Mouse (Mus musculus) Patski (cell line): Measurements from ENCODE around the gene Mecom. TPM values are rescaled to one million over a fixed set of nuclear protein-coding genes. Genes with fewer than 3 reads are reported as not detected.

Experiments
- ATAC-seq: fragments of 100-300 bp; one replicate; pipeline ENCODE4 v1.8.0; 2021
- CTCF ChIA-PET: fragments of 350-600 bp; sonication (Branson Sonifier 250); formaldehyde crosslinking; loops from one replicate; lab custom pipeline; 2022; ENCODE audit warnings: inconsistent platforms; lab: Charles Lee
- POLR2A ChIA-PET: fragments of 350-600 bp; sonication (Branson Sonifier 250); formaldehyde crosslinking; loops from one replicate; lab custom pipeline; 2022; ENCODE audit warnings: antibody characterized with exemption, inconsistent platforms; lab: Charles Lee
- DNase-seq: peaks from one replicate; pipeline ENCODE4 v3.0.0-alpha.2; 2011; ENCODE audit warnings: low read depth, low spot score
- H3K27me3 ChIP-seq: fragments of 371-371 bp; one replicate; pipeline ENCODE4 v1.5.1; 2021
- CTCF ChIP-seq: fragments of 100-300 bp; IDR thresholded peaks from one replicate; pipeline ENCODE4 v1.5.1; 2021
- in situ Hi-C: fragments of 300-500 bp; cut with MboI; formaldehyde crosslinking; loops from 3 replicates; pipeline ENCODE4 v1.11.1; 2018; ENCODE audit warnings: low pct_unique_long_range_greater_than_20kb, mixed read lengths
- polyA plus RNA-seq: library from polyadenylated mRNA; unstranded; gene quantifications from one replicate; pipeline ENCODE4 v1.2.3, GENCODE M21; 2021

Gene Mecom
- polyA plus RNA-seq, 1 experiment from 2014 or later: 18.4 TPM

DNA sequence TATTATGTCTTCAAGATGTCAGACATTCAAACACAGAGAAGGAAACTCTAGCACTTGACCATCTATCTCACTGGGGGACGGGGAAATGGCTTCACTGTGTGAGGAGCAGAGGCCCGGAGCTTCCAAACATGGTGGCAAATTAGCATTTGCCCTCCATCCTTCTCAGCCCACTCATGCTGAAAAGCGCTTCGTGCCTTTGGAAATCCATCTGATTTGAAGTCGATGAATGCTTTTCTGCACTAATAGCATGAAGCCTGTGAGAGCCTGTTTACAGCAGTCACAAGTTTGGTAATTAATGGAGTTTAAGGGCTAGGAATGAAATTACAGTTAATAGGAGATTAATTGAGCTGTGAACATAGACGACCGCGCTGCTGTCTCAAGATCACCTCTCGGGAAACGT, 270.2 kb downstream of the Mecom start:
- peaks cover 12% of the 10 kb centered on the region for H3K27me3 ChIP-seq
- CTCF ChIA-PET: interaction anchor here (1.1 to 1.4 kb wide), 2 partner anchors 14 to 286 kb away, joined by 3 read pairs; no protein-coding TSS in a partner anchor
- no peak for TF ChIP-seq CTCF
- in situ Hi-C loops: no loop called here
- no peak for DNase-seq
- POLR2A ChIA-PET: no interaction called here
- ATAC-seq: no peak

DNA sequence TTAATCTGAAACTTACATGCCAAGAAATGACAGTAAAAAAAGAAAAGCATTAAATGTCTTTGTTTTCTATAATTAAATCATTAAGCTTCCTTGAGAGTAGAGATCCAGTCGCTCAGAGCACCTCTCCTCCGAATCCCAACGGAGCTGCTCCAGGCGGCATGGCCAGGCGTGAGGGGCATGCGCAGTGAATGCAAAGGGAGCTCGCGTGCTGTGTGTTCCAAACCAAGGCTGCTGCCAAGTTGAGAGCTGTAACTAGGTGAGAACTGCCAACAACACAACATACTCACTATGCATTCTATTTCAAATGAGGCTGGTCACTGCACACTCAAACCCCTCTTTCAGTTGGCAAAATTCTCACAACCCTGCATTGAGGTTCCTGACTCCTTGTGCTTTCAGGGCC, 271.7 kb downstream of the Mecom start:
- in situ Hi-C loops: no loop called here
- TF ChIP-seq CTCF: no peak
- POLR2A ChIA-PET: no interaction called here
- CTCF ChIA-PET: no interaction called here
- ATAC-seq: no peak
- no peak for DNase-seq
- H3K27me3 ChIP-seq: peaks cover 9% of the 10 kb centered on the region

DNA sequence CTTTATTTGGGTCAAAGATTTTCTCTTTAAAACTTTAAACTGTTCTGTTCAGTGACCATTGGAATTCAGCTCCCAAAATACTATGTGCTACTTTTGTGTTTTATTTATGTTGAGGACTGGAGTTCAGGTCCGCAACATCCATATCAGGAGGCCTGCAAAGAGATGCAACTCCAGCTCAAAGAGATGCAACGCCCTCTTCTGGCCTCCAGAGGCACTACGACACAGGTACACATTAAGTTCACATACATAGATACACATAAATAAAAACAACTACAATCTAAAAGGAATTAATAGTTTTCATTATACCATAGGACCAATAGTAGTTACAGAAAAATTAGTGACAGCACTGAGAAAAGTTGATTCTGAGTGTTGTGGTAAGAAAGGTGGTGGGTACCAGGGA, 278.6 kb downstream of the Mecom start:
- no peaks in the 10 kb centered on the region for H3K27me3 ChIP-seq
- ChIA-PET POLR2A (no interaction called here), CTCF (interaction anchor here (1.0 to 3.8 kb wide), 2 partner anchors 13 to 255 kb away, joined by 4 to 17 read pairs; no protein-coding TSS in a partner anchor)
- ATAC-seq (no peak), DNase-seq (no peak)
- in situ Hi-C loops: no loop called here
- TF ChIP-seq CTCF: peak; percentile 63

DNA sequence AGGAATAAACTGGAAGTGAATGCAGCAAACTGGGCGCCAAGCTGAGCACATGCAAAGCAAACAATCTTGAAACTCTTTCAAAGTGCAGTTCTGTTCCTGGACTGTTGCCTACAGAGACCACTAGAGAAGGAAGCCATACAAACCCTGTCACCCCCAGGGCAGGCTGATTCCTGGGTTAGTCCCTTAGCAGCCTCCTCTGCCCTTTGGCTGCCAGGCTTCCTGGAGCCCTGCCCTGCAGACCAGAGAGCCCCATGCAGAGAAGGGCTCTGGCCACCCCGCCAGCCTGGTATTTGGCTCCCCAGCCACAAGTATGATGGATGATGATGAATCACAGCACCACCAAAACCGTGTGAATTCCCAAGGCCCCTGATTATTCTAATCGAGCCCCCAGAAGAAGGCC, 286.9 kb downstream of the Mecom start:
- DNase-seq (peak; percentile 68), ATAC-seq (peak; percentile 84)
- TF ChIP-seq CTCF: no peak
- in situ Hi-C loops: no loop called here
- ChIA-PET CTCF (interaction anchor here (1.1 kb wide), 1 partner anchor 14 kb away, joined by 3 read pairs; no protein-coding TSS in a partner anchor), POLR2A (no interaction called here)
- peaks cover 4% of the 10 kb centered on the region for H3K27me3 ChIP-seq

DNA sequence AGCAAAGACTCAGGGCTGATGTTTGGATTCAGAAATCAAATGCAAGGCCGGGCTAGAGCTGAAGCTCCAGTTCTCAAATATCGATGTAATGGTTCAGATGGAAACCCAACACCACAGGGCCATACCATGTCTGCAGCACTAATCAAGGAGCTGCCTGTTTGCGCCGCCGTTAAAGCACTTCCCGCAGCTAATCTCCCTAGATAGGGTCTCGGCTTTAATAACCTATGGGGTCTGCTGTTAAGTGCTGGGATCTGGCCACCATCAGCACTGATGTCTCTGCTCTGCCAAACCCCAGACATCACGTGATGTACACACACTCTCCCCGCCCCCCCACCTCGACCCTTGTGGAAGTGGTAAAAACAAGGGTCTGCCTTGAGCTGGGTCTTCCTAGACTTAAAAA, 289.4 kb downstream of the Mecom start:
- DNase-seq: no peak
- no peak for ATAC-seq
- ChIA-PET CTCF (interaction anchor here (1.0 to 4.3 kb wide), 2 partner anchors 9 to 10 kb away, joined by 4 to 17 read pairs; no protein-coding TSS in a partner anchor), POLR2A (no interaction called here)
- TF ChIP-seq CTCF: no peak
- in situ Hi-C loops: no loop called here
- peaks cover 4% of the 10 kb centered on the region for H3K27me3 ChIP-seq

DNA sequence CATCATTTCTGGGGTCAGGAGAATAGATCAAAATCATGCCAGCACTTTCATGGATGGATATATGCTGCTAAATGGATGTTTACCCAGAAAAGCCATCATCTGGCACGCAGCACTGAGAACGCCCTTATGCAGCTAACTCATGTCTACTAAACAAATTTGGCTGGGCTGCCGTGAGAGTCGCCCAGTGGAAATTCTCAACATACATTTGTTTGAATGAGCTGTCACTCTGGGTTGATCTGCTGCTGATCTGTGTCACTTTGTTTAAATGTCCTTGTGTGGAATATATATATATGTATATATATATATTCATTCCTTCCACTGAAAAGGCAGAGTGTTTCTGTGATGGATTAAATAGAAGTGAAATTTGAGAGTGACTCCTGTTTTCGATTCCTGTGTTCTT, 290.0 kb downstream of the Mecom start:
- no peak for DNase-seq
- H3K27me3 ChIP-seq: peaks cover 4% of the 10 kb centered on the region
- POLR2A ChIA-PET: no interaction called here
- in situ Hi-C loops: no loop called here
- ATAC-seq: no peak
- CTCF ChIA-PET: interaction anchor here (1.0 to 4.3 kb wide), 2 partner anchors 9 to 10 kb away, joined by 4 to 17 read pairs; no protein-coding TSS in a partner anchor
- no peak for TF ChIP-seq CTCF

DNA sequence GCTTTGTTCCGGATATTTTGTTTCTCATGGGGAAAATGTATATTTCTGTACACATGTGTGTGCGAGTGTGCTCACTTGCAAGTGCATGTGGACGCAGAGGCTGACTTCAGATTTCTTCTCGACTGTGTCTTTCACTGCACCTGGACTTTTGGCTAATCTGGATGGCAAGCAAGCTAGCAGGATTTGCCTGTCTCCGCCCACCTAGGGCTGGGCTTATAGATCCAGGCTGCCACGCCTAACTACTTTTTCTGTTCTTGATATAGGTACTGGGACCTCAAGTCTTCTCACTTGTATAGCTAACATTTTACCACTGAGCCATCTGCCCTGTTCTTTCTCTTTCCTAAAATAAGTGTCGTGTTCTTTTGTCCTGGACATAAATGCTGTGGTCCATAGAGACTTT, 290.9 kb downstream of the Mecom start:
- POLR2A ChIA-PET: interaction anchor here (0.6 to 0.8 kb wide), 2 partner anchors 11 to 366 kb away, joined by 3 to 4 read pairs; no protein-coding TSS in a partner anchor

DNA sequence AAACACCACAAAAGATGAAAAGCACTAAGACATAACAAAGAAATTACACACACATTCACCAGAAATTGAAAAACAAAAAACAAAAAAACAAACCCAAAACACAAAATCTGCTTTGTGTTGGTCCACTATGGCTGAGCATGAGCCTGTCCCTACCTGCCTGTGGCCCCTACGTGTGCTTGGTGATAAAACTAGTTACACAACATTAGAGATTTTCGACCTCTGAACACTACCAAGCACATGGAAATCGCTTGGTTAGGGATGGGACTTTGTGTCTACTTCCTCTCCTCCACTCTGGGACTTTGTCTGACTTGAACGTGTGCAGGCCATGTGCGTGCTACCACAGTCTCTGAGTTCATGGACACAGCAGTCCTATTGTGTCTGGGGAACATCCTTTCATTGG, 292.0 kb downstream of the Mecom start:
- TF ChIP-seq CTCF: no peak
- in situ Hi-C loops: no loop called here
- peaks cover 4% of the 10 kb centered on the region for H3K27me3 ChIP-seq
- CTCF ChIA-PET: interaction anchor here (1.1 to 4.3 kb wide), 4 partner anchors 10 to 12 kb away, joined by 3 to 17 read pairs (median 4); no protein-coding TSS in a partner anchor
- ATAC-seq (no peak), DNase-seq (no peak)
- POLR2A ChIA-PET: no interaction called here

More for the DNA sequence above, 290.9 kb downstream of the Mecom start:
- no peak for TF ChIP-seq CTCF
- in situ Hi-C loops: no loop called here
- ATAC-seq (no peak), DNase-seq (no peak)
- peaks cover 4% of the 10 kb centered on the region for H3K27me3 ChIP-seq
- CTCF ChIA-PET: interaction anchor here (1.2 to 4.3 kb wide), 2 partner anchors 10 to 11 kb away, joined by 3 to 17 read pairs; no protein-coding TSS in a partner anchor

DNA sequence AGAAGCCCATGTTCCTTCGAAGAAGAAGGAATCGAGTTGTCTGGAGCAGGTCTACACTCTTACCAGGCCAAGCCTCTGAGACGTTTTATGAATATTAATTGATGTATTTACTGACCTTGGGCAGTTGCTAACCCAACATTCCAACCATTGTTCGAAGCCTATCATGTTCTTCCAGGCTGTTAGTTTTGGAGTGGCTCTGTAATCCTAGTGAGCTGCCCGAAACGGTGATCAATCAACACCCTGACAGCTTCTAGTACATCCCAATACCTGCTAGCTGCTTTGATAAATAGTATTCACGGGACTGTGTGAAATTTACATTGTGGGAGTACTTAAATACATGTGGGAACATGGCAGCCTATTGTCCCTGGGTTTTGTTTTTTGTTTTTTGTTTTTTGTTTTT, 293.4 kb downstream of the Mecom start:
- ATAC-seq (no peak), DNase-seq (no peak)
- ChIA-PET CTCF (interaction anchor here (4.3 kb wide), 1 partner anchor 13 kb away, joined by 17 read pairs; no protein-coding TSS in a partner anchor), POLR2A (interaction anchor here (1.0 kb wide), 1 partner anchor 9 kb away, joined by 3 read pairs; no protein-coding TSS in a partner anchor)
- in situ Hi-C loops: no loop called here
- no peak for TF ChIP-seq CTCF
- peaks cover 5% of the 10 kb centered on the region for H3K27me3 ChIP-seq

DNA sequence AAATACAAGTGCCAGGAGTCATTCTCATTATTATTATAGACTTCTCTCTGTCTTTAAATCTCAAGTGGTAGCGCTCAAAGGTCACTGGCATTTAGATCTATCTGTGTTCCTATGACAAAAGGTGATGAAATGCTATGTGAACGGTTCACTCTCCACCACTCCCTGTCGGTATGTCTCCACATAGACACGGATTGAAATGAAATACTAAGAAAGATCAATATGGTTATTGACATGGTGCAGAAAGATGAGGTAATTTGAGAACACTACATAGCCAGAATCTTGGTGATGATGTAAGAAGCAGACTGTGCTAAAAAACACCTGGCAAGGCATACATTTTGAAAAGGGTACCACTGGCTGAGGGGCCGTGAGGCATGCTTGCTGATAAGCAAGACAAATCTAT, 294.1 kb downstream of the Mecom start:
- TF ChIP-seq CTCF: no peak
- ChIA-PET CTCF (no interaction called here), POLR2A (no interaction called here)
- in situ Hi-C loops: no loop called here
- no peak for ATAC-seq
- DNase-seq: no peak
- peaks cover 5% of the 10 kb centered on the region for H3K27me3 ChIP-seq

DNA sequence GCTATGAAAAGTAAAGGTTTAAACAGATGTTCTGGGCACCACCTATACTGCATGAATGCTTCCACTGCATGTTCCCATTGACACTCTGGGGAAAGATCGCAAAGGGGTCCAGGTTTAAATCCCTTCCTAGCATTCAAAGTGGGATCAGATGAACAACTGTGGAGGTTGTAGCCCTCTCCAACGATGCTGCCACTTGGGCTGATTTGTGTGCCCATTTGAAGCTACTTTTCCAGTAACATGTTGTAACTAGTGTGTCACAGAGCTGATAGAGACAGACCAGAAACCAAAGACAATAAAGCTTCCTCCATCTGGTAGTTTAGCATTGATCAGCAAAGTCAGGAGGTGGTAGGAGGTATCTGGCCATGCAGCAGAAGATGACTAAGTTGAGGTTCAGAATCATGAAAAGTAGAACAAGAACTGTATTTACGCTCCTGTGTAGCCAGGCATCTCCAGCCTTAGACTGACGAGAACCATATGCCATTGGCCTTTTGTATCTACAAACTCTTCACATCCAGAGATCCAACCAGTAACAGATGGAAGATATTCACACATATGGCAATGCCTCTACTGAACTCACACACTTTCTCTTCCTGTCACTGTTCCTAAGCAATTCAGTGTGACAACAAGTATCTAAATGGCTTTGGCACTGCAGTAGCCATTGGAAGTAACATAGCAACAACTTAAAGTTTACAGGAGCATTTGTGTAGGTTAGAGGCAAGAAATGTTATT, 299.0 kb downstream of the Mecom start:
- DNase-seq: no peak
- no peak for ATAC-seq
- H3K27me3 ChIP-seq: peaks cover 5% of the 10 kb centered on the region
- no peak for TF ChIP-seq CTCF
- POLR2A ChIA-PET: no interaction called here
- in situ Hi-C loops: no loop called here
- CTCF ChIA-PET: interaction anchor here (0.8 to 1.4 kb wide), 3 partner anchors 9 to 14 kb away, joined by 3 to 4 read pairs (median 3); no protein-coding TSS in a partner anchor
